Mouse (Mus musculus) 3T3-L1 (cell line): Measurements from ENCODE around the gene Gal3st1.
A peak's percentile ranks its signal among the peaks of the same experiment; 100 is the strongest.
"Not testable (repeated sequence)": the region's sequence is repeated elsewhere in the genome, so short reads cannot be mapped to it uniquely, and the experiment has no call there.

Experiments
- DNase-seq: peaks from one replicate; pipeline ENCODE4 v3.0.0-alpha.2; 2015; ENCODE audit warnings: low read depth, low spot score

The Gal3st1 gene

DNA sequence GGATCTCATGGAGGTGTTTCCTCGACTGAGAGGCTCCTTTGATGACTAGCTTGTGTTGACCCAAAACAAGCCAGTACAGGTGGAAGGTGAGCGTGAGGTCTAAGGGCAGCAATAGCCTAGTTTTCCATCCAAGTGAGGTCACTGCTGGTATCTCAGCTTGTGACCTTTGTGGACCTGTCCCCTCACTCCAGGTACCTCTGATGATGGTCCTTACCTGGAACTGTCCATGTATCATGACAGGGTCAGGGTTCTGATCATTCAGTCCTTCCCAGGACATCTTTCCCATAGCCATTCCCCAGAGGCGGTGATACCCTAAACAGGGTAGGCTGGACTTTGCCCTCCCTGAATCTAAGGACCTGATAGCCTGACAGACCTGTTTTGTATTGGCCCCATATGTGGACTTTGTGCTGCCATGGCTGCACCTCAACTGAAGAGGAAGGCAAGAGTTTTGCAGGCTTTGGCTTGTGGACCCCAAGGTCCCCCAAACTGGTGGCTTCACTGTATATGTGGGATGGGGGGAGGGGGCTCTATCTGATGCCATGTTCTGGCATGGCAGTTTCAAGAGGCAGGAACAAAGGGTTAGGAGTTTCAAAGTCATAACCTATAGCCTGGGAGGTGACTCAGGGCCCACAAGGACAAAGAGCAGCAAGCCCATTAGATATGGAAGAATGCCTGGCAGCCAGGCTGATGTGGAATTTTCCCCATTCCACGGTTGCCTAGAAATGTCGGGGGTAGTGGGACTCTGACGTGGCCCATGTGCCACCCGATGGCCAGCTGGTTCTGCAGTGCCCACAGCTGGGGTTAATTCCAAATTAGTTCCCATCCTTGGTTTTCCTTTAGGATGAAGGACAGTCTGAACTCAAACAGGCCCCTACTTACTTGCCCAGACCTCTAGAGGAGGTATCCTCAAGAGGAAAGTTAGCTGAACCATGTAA lies 894 bp upstream of the Gal3st1 start:
- DNase-seq, result no peak

- peak; percentile 31 for DNase-seq
Observed at GRCm38 (mm10) chr11:3983863-3984745, 668 bp downstream of the Gal3st1 start.

DNA sequence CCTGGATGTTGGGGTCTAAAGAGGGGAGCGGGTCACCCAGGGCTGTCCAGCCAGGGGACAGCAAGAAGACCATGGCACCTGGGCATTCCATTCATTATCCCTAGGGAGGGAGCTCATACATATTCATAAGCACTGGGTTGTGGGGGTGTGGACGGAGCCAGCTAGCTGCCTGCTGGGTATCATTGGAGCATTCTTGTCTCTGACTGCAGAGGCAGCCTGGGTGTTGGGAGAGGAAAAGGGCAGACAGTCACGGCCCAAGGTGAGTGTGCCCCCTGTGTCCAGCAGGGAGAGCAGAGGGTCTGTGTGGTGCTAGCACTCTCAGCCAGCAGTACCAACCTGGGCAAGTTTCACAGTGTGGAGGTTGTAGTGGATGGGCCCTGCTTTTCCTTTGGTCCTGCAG lies 6.3 kb downstream of the Gal3st1 start:
- DNase-seq, result no peak

DNA sequence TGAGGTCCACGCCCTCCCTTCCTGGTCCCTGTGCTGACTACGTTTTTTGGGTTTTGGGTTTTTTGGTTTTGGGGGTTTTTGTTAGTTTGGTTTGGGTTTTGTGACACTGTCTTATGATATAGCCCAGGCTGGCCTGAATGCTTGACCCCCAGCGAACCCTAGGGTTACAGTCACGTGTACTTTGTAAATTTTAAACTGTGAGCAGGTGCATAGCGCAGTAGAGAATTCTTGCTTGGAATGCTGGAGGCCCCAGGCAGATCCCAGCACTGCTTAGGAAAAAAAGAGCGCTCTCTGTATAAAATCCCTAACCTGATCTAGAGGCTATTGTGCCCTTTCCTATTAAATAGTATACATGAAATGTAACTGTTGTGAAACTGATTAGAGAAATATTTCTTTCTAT lies 9.7 kb downstream of the Gal3st1 start:
- no peak for DNase-seq

DNA sequence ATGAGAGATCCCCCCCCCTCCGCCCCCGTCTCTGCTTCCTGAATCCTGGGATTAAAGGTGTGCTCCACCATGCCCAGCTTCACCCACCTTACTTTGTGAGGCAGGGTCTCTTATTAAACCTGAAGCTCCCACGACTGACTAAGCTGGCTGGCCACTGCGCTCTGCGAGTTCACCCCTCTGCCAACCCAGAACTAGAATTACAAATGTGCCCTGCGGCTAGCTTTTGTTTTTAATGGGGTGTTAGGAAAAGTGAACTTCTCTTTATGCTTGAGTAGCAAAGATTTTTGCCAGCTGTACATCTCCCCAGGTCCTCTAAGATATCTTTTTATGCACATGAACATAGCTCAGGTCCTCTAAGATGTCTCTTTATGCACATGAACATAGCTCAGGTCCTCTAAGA lies 10.5 kb downstream of the Gal3st1 start:
- DNase-seq, result no peak

- peak; percentile 58 for DNase-seq
Observed at GRCm38 (mm10) chr11:3995511-3995910, 12.1 kb downstream of the Gal3st1 start.

- no peak for DNase-seq
Observed at GRCm38 (mm10) chr11:3996840-3997239, 13.4 kb downstream of the Gal3st1 start.

- no peak for DNase-seq
Observed at GRCm38 (mm10) chr11:3997978-3998720, 14.7 kb downstream of the Gal3st1 start.

DNA sequence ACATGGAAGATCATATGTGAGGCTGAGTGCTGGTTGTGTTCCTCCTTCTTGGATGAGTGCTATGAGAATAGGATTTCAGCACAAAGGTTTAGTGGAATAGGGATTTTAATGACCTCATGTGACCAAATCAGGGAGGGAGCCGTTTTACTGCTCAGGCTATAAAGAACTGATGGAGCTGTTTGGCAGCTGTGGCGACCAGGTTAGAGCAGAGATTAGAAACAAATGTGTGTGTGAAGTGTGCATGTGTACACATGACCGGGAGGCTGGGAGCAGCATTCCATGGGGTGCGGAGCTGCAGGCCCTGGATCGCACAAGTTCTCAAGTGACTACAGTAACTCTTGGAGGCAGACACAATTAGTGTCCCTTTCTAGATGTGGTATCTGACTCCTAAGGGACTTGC lies 16.1 kb downstream of the Gal3st1 start:
- DNase-seq, result no peak

DNA sequence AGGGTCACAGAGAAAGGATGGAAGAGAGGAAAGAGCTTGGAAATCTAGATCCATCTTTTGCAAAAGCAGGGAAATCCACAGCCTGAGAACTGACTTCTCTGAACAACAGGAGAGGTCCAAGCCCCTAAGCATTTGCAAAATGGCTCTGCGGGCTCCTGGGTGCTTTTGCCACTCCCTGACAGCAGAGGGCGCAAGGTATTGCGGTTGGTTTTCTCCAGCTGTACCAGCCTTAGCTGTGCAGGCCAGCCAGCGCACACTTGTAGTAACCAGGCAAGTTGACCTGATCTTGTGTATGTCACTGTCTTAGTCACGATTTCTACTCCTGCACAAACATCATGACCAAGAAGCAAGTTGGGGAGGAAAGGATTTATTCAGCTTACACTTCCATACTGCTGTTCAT lies 18.2 kb downstream of the Gal3st1 start:
- peak; percentile 75 for DNase-seq

DNA sequence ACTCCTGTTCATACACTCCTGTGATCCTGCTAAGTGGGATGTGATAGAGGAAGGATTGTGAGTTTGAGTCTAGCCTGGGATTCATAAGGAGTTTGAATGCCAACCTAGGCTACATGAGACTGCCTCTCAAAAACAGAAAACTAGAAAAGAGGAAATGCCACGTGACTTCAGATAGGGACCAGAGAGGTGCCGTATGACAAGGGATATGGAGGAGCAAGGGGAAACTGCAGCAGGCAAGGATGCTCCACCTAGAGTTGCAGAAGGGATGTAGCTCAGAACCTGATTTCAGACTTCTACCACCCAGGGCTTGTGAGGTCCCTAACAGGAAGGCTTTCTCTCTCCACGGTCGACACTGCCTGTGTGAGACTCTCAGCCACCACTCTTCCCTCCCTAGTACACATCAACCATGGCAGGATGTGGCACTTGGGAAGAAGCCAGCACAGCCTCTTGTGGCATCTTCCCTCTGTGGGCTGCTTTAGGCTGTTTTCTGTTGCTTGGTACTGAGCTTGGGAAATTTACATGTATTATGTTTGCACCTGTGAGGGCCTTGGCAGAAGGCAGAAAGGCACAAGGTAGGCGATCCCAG lies 21.9 kb downstream of the Gal3st1 start:
- DNase-seq, result no peak

GRCm38 (mm10) chr11:4006462-4006861 lies 23.0 kb downstream of the Gal3st1 start:
- DNase-seq, result no peak

GRCm38 (mm10) chr11:4012616-4013015 lies 29.2 kb downstream of the Gal3st1 start:
- no peak for DNase-seq

GRCm38 (mm10) chr11:4015796-4016195 lies 32.4 kb downstream of the Gal3st1 start:
- DNase-seq, result not testable (repeated sequence)

GRCm38 (mm10) chr11:4022111-4022510 lies 38.7 kb downstream of the Gal3st1 start:
- not testable (repeated sequence) for DNase-seq

DNA sequence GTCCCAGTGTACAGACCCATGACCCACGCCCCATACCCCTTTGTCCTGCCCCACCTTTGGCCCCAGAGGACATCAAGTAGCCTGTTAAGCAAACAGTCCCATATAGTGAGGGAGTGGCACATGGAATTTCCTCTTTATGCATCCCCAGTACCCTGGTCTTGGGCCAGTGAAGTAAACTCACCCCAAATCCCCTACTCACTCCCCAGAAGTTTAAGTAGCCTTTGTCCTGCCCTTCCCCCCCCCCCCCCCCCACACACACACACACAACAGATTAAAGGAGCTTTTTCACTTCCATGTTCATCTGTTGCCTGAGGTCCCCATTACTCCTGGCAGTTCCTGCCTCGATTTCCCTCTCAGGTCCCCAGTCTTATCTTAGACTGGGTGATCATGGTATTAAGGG lies 39.9 kb downstream of the Gal3st1 start:
- DNase-seq, result no peak

- DNase-seq, result no peak
Observed at GRCm38 (mm10) chr11:4027066-4027465, 43.6 kb downstream of the Gal3st1 start.

DNA sequence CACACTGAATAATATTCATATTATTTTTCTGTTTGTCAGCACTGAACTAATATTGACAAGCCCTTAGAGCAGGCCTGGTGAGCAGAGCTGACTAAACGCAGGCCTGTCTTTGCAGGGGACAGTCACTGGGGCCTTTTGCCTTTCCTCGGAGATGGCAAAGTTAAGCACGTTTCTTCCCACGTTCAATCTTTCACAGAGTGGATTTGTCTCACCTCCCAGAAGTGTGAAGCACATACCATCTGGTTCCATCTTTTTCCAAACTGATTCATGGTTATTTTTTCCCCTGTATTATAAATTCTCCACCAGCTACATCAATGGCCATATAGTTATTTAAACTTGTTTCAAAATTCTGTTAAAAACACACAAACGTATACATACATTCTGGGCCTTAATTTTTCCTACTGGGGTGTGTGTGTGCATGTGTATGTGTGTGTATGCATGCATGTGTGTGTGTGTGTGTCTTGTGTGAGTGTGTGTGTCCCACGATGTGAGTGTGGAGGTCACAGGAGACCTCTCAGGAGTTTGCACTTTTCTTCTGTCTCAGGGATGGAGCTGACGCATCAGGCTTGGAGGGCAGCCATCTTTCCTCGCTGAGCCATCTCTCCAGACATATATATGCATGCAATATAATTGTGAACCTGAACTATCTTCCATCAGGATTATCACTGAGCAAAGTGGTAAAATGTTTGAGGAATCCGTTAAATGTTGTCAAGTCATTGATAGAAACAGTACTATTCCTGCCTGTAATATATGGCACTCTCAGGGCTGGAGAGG lies 44.3 kb downstream of the Gal3st1 start:
- DNase-seq, result no peak

DNA sequence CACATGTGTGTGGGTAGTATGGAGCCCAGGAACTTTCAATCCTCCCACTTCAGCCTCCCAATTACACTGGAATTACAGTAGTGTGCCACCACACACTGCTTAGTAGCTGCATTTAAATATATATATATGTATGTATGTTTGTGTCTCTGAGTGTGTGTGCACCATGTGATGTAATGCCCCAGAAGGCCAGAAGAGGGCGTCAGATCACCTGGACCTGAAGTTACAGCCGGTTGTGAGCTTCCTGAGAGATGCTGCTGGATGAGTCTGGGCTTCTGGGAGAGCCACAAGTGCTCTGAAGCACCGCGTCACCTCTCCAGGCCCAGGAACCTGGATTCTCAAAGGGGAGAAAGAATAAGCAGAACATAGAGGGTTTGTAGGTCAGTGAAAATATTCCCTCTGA lies 45.9 kb downstream of the Gal3st1 start:
- DNase-seq, result no peak

DNA sequence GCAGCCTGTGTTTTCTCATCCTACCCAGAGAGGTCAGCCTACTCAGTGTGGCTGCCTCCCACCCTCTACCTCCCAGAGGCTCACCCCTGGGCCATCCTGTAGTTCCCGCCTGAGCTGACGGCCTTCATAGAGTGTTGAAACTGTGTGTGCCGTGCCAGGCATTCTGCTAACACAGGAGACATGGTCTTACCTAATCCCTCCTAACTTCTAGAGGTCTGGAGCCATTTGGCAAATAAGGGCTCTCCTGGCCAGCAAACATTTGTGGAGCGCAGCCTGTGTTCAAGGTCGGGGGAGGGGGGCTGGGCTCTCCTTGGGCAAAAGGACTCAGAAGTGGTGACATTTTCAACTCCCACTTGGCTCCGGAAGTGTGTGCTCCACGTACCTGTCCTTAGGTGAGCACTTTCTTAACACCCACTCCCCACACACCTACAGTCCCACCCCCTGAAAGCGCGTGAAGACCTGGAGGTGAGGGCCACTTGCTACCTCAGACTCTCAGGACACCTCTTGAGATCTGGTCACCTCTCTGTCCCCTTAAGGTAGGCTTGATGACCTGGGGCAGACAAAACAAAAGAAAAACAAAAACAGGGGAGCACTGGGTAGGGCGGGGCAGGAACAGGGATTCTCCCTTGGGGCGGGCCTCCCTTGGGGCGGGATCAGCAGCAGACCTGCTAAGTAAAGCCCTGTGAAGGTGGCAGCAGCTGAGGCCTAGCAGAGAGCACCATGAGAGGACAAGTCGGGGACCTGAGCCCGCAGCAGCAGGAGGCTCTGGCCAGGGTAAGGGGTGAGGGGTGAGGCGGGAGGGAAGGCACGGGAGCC lies 47.9 kb downstream of the Gal3st1 start, which contains the start of gene Sec14l4:
Sec14l4 (plus strand) TSS at position 337 of the 816 bp plus-strand sequence.
- no peak for DNase-seq
